Mouse (Mus musculus) CD4-positive, CD25-positive, alpha-beta regulatory T cell, adult 2 months (primary cell): ENCODE results near the gene Tnik.

Source experiments
- DNase-seq: peaks from one replicate; pipeline ENCODE4 v3.0.0-alpha.2; 2012; ENCODE audit warnings: low read depth, low spot score

Tnik gene

GRCm38 (mm10) chr3:28606741-28607140 lies 343.7 kb downstream of the Tnik start:
- no peak for DNase-seq

- DNase-seq, result no peak
These were observed 349.3 kb downstream of the Tnik start for GRCm38 (mm10) chr3:28612330-28612729.

GRCm38 (mm10) chr3:28616386-28616785 lies 353.4 kb downstream of the Tnik start:
- DNase-seq, result no peak

GRCm38 (mm10) chr3:28617008-28617627 lies 354.1 kb downstream of the Tnik start:
- DNase-seq, result no peak

- no peak for DNase-seq
These were observed 358.8 kb downstream of the Tnik start for GRCm38 (mm10) chr3:28621792-28622191.

- no peak for DNase-seq
These were observed 363.8 kb downstream of the Tnik start for GRCm38 (mm10) chr3:28626816-28627215.

GRCm38 (mm10) chr3:28636778-28637177 lies 373.8 kb downstream of the Tnik start:
- no peak for DNase-seq

- DNase-seq, result no peak
These were observed 375.9 kb downstream of the Tnik start for GRCm38 (mm10) chr3:28638957-28639356.

- no peak for DNase-seq
These were observed 380.4 kb downstream of the Tnik start for GRCm38 (mm10) chr3:28643252-28643947.

GRCm38 (mm10) chr3:28652574-28652973 lies 389.6 kb downstream of the Tnik start:
- no peak for DNase-seq

GRCm38 (mm10) chr3:28653043-28653442 lies 390.0 kb downstream of the Tnik start:
- DNase-seq, result no peak

- no peak for DNase-seq
These were observed 391.7 kb downstream of the Tnik start for GRCm38 (mm10) chr3:28654740-28655139.

- DNase-seq, result no peak
These were observed 395.3 kb downstream of the Tnik start for GRCm38 (mm10) chr3:28658349-28658748.

- DNase-seq, result no peak
These were observed 417.8 kb downstream of the Tnik start for GRCm38 (mm10) chr3:28680851-28681250.

GRCm38 (mm10) chr3:28681866-28682265 lies 418.9 kb downstream of the Tnik start:
- DNase-seq, result no peak

- no peak for DNase-seq
These were observed 419.4 kb downstream of the Tnik start for GRCm38 (mm10) chr3:28682411-28682810.

GRCm38 (mm10) chr3:28685510-28685909 lies 422.5 kb downstream of the Tnik start:
- no peak for DNase-seq

GRCm38 (mm10) chr3:28694811-28695210 lies 431.8 kb downstream of the Tnik start:
- no peak for DNase-seq

GRCm38 (mm10) chr3:28695608-28696007 lies 432.6 kb downstream of the Tnik start:
- no peak for DNase-seq

- no peak for DNase-seq
These were observed 433.1 kb downstream of the Tnik start for GRCm38 (mm10) chr3:28696162-28696561.

GRCm38 (mm10) chr3:28697797-28698196 lies 434.8 kb downstream of the Tnik start, which contains the start of gene Slc2a2:
TSS of gene Slc2a2 (plus strand) at chr3:28697903.
- DNase-seq, result no peak

GRCm38 (mm10) chr3:28699601-28700000 lies 436.6 kb downstream of the Tnik start:
- no peak for DNase-seq

- DNase-seq, result peak; percentile 32
These were observed 442.6 kb downstream of the Tnik start for GRCm38 (mm10) chr3:28705522-28706137.
